Mouse (Mus musculus) 416B (cell line): Measurements from ENCODE around the gene Dcst2.

Experiments
- DNase-seq: peaks from one replicate; pipeline ENCODE4 v3.0.0; 2011; ENCODE audit warnings: low read depth

Dcst2 gene

DNA sequence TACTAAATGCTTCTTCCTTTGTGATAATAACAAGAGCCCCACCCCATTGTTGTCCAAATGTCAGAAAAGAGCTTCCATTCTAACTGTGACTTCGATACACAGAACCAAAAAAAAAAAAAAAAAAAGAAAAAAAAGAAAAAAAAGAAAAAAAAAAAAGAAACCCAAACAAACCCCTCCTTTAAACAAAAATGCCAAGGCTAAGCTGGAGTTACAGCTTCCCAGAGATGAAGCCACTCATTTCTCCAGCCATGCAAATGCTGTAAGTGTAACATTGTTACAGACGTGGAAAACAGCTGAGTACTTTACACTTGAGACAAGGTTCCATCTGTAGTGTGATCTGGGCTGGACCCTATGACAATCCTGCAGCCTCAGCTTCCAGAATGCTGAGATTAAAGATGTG, 55.4 kb downstream of the Dcst2 start:
- DNase-seq, result no peak

GRCm38 (mm10) chr3:89417840-89418169, 56.0 kb downstream of the Dcst2 start:
- peak; percentile 91 for DNase-seq

- peak; percentile 100 for DNase-seq
Measured at GRCm38 (mm10) chr3:89418170-89418860, 56.5 kb downstream of the Dcst2 start, which contains the start of the genes Cks1b and Shc1. Cks1b (minus strand) TSS chr3:89418383. Shc1 (plus strand) TSS chr3:89418443.

GRCm38 (mm10) chr3:89418861-89419250, 57.1 kb downstream of the Dcst2 start:
- DNase-seq, result no peak

GRCm38 (mm10) chr3:89419571-89419970, 57.8 kb downstream of the Dcst2 start:
- no peak for DNase-seq

DNA sequence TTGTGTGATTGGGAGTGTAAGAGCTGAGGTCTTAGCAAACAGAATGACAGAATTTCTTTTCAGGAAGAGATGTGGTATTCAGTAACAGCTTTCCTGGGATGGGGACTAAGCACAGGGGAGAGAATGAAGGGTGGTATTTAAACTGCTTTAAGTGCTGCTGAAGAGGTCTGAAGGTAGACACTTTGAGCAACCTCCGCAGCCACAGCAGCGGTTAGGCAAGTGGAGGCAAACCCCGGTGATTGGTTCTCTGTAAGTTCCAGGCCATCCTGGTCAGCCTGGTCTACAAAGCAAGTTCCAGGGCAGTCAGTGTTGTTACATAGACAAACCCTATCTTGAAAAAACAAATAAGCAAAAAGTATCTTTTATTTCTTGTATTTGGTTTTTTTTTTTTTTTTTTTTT, 58.2 kb downstream of the Dcst2 start:
- peak; percentile 58 for DNase-seq

- peak; percentile 78 for DNase-seq
Measured at GRCm38 (mm10) chr3:89420421-89420820, 58.6 kb downstream of the Dcst2 start.

DNA sequence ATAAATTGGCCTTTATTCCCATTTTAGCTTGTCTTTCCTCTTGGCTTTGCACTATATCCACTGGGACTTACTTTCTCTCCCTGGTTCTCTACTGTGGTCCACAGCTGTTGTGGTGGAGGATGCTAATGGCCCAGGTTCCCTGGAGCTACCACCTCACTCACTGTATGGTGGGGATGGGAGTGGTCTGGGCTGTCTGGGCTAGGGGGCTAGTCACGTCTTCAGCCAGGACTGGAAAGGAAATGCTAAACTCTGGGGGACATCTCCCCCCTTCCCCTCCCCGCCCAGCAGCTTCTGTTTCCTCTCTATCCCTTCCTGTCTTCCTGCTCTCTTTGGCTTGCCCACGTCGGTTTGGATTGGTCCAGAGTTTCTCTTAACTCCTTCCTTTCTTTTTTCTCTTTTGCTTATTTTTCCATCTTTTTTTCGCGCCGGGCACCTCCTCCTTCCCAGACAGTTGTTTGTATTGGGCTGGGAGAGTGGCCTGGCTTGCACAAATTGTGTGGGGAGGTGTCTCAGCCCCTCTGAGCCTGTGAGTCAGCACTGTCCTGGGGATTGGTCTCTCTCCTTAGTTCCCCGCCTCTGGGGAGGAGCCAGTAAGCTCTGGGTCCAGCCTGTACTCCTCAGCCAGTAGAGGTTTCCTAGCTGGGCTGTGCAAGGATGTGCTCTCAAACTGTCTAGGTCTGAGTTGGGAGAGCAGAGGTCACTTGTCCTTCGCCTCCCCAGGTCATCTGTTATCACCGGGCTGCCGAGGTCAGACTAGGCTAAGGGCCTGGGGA, 59.4 kb downstream of the Dcst2 start:
- DNase-seq, result peak; percentile 76

- no peak for DNase-seq
Measured at GRCm38 (mm10) chr3:89421810-89422473, 60.2 kb downstream of the Dcst2 start.

DNA sequence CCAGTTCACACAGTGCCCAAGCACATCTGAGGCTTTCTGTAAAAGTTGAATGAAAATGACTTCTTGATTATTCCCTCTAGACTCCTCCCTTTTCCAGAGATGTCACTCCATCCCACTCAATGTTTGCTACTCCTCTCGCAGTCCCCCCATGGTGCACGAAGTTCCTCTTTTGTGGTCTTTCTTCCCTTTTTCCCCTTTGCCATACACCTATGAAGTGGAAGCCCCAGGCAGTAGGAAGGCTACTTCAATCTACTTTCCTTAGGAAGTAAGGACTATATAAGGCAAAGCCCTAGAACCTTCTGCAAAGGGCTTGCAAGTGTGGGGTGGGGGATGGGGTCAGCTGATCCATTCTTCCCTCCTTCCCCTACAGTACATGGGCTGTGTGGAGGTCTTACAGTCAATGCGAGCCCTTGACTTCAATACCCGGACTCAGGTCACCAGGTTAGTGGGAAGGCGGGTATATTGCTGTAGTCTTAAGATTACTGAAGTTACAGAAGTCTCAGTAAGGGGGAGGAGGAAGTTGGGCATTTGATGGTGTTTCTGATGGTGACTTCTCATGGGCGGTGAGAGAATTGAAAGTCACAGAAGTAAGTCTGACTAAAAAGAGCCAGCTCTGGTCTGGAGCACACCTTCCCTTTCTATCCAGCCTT, 60.9 kb downstream of the Dcst2 start:
- no peak for DNase-seq

DNA sequence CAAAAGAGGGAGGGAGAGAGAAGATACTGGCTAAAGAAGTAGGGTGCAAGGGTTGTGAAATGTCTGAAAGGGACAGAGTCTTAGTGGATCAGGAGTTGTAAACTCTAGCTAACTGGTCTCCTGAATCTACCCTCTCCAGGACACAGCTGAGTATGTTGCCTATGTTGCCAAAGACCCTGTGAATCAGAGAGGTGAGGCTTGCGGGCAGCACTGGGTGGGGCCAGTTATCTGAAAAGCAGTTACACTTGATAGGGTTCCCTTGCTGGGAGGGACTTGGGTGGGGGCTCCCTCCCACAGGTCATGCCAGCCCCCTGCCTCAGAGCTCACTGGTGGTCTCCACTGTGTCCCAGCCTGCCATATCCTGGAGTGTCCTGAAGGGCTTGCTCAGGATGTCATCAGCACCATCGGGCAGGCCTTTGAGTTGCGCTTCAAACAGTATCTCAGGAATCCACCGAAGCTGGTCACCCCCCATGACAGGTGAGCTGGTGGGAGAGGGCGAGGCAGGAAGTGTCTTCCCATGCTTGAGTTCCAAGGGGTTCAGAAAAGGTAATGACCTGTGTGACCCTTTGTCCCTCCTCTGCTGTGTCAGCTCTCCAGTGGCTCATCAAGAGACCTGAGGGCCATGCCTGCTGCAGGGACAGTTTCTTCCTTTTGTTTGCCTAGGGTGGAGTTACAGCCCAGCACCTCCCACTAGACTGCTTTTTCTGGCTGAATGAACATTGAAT, 62.8 kb downstream of the Dcst2 start:
- DNase-seq, result no peak

DNA sequence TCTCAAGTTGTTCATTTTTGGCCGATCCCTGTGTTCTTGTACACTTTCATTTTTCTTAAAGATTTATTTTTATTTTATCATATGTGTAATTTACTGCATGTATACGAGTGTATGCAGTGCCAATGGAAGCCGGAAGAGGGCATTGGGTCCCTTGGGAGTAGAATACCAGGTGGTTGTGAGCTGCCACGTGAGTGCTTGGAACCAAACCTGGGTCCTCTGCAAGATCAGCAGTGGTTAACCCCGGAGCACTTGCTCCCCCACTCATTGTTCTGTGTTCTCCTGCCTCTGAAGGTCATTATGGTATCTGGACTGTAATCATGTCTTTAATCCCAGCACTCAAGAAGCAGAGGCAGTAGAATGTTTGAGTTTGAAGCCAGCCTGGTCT, 63.4 kb downstream of the Dcst2 start:
- no peak for DNase-seq

GRCm38 (mm10) chr3:89425876-89426275, 64.1 kb downstream of the Dcst2 start:
- DNase-seq, result no peak
